Mouse (Mus musculus) spleen, adult 2 months (tissue): ENCODE measurements around the gene Nceh1.

ENCODE experiments used
- CTCF ChIP-seq: fragments of 200-500 bp; IDR thresholded peaks from 2 replicates; pipeline ENCODE4 v1.5.1; 2011; ENCODE audit warnings: mild to moderate bottlenecking, inconsistent platforms; ENCODE audit not compliant: insufficient read depth, insufficient read length, insufficient replicate concordance; ENCODE audit errors: extremely low read depth
- POLR2A ChIP-seq: fragments of 200-500 bp; IDR thresholded peaks from 2 replicates; pipeline ENCODE4 v1.6.1; 2011; ENCODE audit warnings: low read depth, low read length, inconsistent platforms

- TF ChIP-seq POLR2A: no peak
- no peak for TF ChIP-seq CTCF
Measured at GRCm38 (mm10) chr3:27293645-27294385, 111.0 kb downstream of the Nceh1 start.
